Mouse (Mus musculus): ENCODE measurements around the gene Pdzd7. TPM values are rescaled to one million over a fixed set of nuclear protein-coding genes. Genes with fewer than 3 reads are reported as not detected.

The Pdzd7 gene
- polyA plus RNA-seq, 1 experiment from 2014 or later = 0.34 TPM

DNA sequence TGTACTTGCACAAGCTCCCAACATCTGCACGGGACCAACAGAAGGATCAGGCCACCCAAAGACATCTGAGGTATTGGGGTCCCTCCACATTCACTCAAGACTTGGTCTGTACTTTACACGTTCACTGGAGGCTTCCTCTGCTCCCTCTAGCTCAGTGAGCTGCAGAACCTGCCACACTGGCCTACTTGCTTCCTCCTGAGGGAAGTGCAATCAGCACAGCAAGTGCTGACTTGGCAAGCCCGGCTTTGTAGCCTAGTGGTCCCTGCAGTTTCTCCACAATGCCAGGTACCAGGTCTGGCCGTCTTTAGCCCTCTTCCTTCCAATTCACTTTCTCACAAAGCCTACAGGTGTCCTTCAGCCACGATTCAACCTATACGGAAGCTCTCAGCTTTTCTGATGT is 58.5 kb downstream of the Pdzd7 start:
- Histone ChIP-seq H3K27me3 (no peaks in the 10 kb centered on the region), H3K4me1 (peaks cover 34% of the 10 kb centered on the region), H3K9me3 (no peaks in the 10 kb centered on the region), H3K27ac (no peak overlapping the region), H3K9ac (no peak overlapping the region), H3K36me3 (peaks cover 5% of the 10 kb centered on the region), H3K4me2 (no peak overlapping the region), H3K4me3 (no peak overlapping the region)
- 66% methylated on average over 6 of the region's 6 CpGs for WGBS
- no peak for ATAC-seq (ENCODE audit: borderline replicate concordance, extremely low read depth, low FRiP score, low TSS enrichment)

DNA sequence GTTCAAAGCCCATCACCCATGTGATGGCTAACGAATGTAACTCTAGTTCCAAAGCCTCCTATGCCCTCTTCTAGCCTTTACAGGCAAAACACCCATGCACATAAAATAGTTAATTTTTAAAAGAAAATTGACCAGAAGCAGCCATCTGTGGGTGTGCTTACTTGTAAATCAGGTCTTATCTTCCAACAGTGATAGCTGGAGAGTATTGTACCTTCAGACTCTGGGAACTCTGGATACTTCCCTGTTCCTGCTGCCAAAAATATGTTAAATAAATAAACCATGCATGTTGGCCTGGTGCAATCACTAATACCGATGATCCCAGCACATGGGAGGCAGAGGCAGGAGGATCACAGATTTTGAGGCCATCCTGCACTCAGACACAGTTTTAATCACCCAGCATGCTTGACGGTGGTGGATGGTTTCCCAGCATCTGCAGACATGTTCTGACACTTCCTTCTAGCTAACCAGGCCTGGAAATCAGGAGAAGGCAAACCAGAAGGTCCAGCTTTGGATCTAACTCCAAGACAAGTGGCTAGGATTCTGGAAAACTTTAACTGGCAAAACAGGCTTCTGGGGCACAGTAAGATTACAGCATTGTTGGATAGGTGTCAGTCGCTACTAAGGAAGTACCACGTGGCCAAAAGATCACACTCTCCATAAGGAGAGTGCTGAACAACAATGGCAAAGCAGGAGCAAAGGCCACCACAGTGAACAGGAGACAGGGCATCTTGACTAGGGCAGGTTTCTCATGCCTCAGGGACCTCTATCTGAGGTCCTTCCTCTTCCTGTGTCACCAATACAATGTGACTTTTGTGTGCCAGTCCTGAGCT is 60.1 kb downstream of the Pdzd7 start:
- Histone ChIP-seq H3K9me3 (no peaks in the 10 kb centered on the region), H3K9ac (no peak overlapping the region), H3K27me3 (no peaks in the 10 kb centered on the region), H3K27ac (no peak overlapping the region), H3K4me1 (peaks cover 20% of the 10 kb centered on the region), H3K4me2 (no peak overlapping the region), H3K4me3 (no peak overlapping the region), H3K36me3 (peaks cover 19% of the 10 kb centered on the region)
- WGBS = 42% methylated on average over 5 of the region's 5 CpGs
- ATAC-seq (ENCODE audit: borderline replicate concordance, extremely low read depth, low FRiP score, low TSS enrichment) = no peak

DNA sequence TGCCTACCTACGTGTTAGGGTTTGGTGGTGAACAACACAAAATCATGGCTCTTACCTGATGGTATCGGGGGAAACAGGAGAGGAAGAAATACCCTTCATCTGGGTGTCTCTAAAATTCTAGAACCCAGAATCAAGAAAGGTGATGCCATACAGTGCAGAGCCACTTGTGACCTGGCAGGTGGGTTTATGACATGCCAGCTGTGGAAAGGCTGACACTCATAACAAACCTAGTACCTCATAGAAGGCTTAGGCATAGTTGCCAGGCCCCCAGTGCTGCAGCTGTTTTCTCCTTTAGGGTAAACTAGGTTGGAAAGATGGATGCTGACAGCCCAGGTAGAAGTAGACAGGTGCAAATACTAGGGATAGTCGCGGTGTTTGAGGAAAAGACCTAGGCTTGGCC is 61.1 kb downstream of the Pdzd7 start:
- ATAC-seq (ENCODE audit: borderline replicate concordance, extremely low read depth, low FRiP score, low TSS enrichment) = no peak
- H3K4me1 ChIP-seq = peaks cover 11% of the 10 kb centered on the region
- H3K9ac ChIP-seq = no peak overlapping the region
- no peak overlapping the region for H3K4me3 ChIP-seq
- peaks cover 27% of the 10 kb centered on the region for H3K36me3 ChIP-seq
- H3K27me3 ChIP-seq = no peaks in the 10 kb centered on the region
- 89% methylated on average over 4 of the region's 4 CpGs for WGBS
- no peak overlapping the region for H3K4me2 ChIP-seq
- H3K9me3 ChIP-seq = no peaks in the 10 kb centered on the region
- H3K27ac ChIP-seq = no peak overlapping the region

DNA sequence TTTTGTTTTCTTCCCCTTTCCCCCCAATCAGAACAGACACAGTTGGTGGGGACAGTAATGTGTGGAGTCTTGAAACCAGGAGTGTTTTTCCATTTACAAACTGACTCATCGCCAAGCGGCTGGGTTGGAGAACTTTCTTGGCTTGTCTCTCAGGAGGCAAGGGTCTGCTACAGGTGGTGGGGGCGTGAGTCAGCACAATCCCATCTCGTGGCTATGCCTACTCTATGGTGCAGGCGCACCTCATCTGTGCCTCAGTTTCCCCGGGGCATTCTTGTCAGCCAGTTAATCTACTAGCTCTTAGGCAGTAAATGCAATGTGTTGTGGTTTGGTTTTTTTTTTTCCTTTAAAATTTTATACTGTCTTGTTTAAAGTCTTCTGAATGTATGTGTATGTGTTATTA is 62.2 kb downstream of the Pdzd7 start:
- H3K9me3 ChIP-seq = no peaks in the 10 kb centered on the region
- 86% methylated on average over 6 of the region's 6 CpGs for WGBS
- no peak overlapping the region for H3K27ac ChIP-seq
- 0 out of 2 replicates have a peak, but pooled peaks cover 3% of the 10 kb centered on the region for H3K4me1 ChIP-seq
- no peak overlapping the region for H3K4me2 ChIP-seq
- no peak overlapping the region for H3K4me3 ChIP-seq
- no peak for ATAC-seq (ENCODE audit: borderline replicate concordance, extremely low read depth, low FRiP score, low TSS enrichment)
- H3K9ac ChIP-seq = no peak overlapping the region
- peaks cover 36% of the 10 kb centered on the region for H3K36me3 ChIP-seq
- no peaks in the 10 kb centered on the region for H3K27me3 ChIP-seq

DNA sequence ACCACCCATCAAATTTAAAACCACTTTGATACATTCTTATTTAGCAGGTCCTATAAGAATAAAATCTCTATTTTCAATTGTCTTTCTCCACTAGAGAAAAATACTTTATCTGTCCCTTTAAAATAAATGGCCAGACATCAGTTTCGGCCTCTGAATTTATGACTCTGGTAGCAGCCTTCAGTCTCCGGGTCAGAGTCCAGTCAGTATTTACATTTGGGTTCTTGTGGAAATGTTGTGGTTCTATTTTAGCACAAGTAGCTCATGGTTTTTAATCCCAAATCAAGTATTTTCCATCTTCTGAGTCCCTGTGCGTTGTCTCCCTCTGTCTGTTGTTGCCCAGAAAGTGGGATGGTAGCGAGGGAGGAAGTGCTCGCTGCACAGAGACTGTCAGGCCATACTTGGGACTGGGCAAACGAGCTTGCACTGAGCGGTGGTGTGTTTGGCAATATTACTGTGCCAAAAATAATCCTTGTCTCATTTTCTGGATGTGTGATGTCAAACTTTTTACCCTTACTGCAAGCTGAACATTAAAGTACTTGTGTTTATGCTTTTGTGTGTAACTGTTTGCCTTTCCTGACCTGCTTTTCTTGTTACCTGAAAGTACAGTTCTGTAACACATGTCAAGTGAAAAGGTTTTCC is 62.9 kb downstream of the Pdzd7 start:
- 74% methylated on average over 7 of the region's 7 CpGs for WGBS
- Histone ChIP-seq H3K36me3 (peaks cover 43% of the 10 kb centered on the region), H3K27me3 (no peaks in the 10 kb centered on the region), H3K4me3 (no peak overlapping the region), H3K9me3 (no peaks in the 10 kb centered on the region), H3K4me1 (no peaks in the 10 kb centered on the region), H3K27ac (no peak overlapping the region), H3K4me2 (no peak overlapping the region), H3K9ac (no peak overlapping the region)
- no peak for ATAC-seq (ENCODE audit: borderline replicate concordance, extremely low read depth, low FRiP score, low TSS enrichment)

DNA sequence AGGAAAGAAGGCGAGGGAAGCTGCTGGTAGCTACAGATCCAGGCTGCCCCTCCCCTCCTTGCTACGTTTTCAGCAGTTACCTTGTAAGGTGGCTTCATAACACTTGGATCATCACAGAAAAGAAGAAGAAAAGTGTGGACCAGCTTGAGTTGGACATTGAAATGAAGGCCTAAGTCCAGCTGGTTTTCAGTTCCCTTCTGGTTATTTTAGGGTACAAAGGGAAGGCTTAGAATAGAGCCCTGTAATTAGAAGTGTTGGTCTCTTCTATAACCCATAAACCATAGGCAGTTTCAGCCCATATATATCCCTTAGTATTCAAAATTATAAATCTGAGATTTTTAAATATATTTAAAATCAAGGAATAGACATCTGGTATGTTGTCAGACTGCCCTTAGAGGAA is 64.7 kb downstream of the Pdzd7 start:
- Histone ChIP-seq H3K27me3 (no peaks in the 10 kb centered on the region), H3K4me1 (no peaks in the 10 kb centered on the region), H3K36me3 (peaks cover 61% of the 10 kb centered on the region), H3K9me3 (no peaks in the 10 kb centered on the region), H3K27ac (no peak overlapping the region), H3K9ac (no peak overlapping the region), H3K4me2 (no peak overlapping the region), H3K4me3 (no peak overlapping the region)
- no peak for ATAC-seq (ENCODE audit: borderline replicate concordance, extremely low read depth, low FRiP score, low TSS enrichment)
- whole genome bisulfite sequencing = 75% methylated on average over 2 of the region's 2 CpGs

DNA sequence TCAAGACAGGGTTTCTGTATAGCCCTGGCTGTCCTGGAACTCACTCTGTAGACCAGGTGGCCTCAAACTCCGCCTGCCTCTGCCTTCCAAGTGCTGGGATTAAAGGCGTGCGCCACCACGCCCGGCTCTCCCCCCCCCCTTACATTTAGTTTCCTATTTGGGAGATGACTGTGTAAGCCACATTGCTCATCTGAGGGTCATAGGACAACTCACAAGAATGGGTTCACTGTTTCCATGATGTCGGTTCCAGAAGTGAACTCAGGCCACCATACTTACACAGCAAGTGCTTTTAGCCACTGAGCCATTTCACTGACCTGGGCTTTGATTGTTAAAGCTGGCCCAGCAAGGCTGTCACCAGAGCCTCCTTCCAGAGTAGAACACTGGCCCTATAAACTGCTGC is 68.4 kb downstream of the Pdzd7 start:
- 92% methylated on average over 6 of the region's 6 CpGs for WGBS
- no peak overlapping the region for H3K27ac ChIP-seq
- H3K36me3 ChIP-seq = peaks cover 93% of the 10 kb centered on the region
- no peak overlapping the region for H3K9ac ChIP-seq
- H3K4me3 ChIP-seq = no peak overlapping the region
- no peak for ATAC-seq (ENCODE audit: borderline replicate concordance, extremely low read depth, low FRiP score, low TSS enrichment)
- no peaks in the 10 kb centered on the region for H3K9me3 ChIP-seq
- no peaks in the 10 kb centered on the region for H3K4me1 ChIP-seq
- H3K27me3 ChIP-seq = no peaks in the 10 kb centered on the region
- no peak overlapping the region for H3K4me2 ChIP-seq

Other genes starting within 250 kb of the Pdzd7 start
- 26.0 and 29.4 TPM in 2 replicates for gene Slf2, start 114.6 kb downstream of the Pdzd7 start, polyA plus RNA-seq (2015; fragmentation: Nextera tagmentation; extraction: Ambion mirVana)
- gene Sema4g, start 56.6 kb downstream of the Pdzd7 start, polyA plus RNA-seq (2015; fragmentation: Nextera tagmentation; extraction: Ambion mirVana) = 1.3 and 1.7 TPM in 2 replicates
- gene Twnk, start 40.1 kb downstream of the Pdzd7 start, polyA plus RNA-seq (2015; fragmentation: Nextera tagmentation; extraction: Ambion mirVana) = 17.8 and 20.8 TPM in 2 replicates
- 70.1 and 70.8 TPM in 2 replicates for gene Mrpl43, start 39.3 kb downstream of the Pdzd7 start, polyA plus RNA-seq (2015; fragmentation: Nextera tagmentation; extraction: Ambion mirVana)
- gene Lzts2, start 31.3 kb downstream of the Pdzd7 start, polyA plus RNA-seq (2015; fragmentation: Nextera tagmentation; extraction: Ambion mirVana) = 75.9 and 81.8 TPM in 2 replicates
- 20.5 and 21.7 TPM in 2 replicates for gene Sfxn3, start 1.8 kb upstream of the Pdzd7 start, polyA plus RNA-seq (2015; fragmentation: Nextera tagmentation; extraction: Ambion mirVana)
- 4.9 and 6.4 TPM in 2 replicates for gene Kazald1, start 29.5 kb upstream of the Pdzd7 start, polyA plus RNA-seq (2015; fragmentation: Nextera tagmentation; extraction: Ambion mirVana)
- gene Tlx1, start 105.0 kb upstream of the Pdzd7 start, polyA plus RNA-seq (2015; fragmentation: Nextera tagmentation; extraction: Ambion mirVana) = not detected in 2 replicates
- not detected in 2 replicates for gene Lbx1, start 190.1 kb upstream of the Pdzd7 start, polyA plus RNA-seq (2015; fragmentation: Nextera tagmentation; extraction: Ambion mirVana)

All from lung, embryonic 15.5 days (tissue).